Mouse (Mus musculus) heart, embryonic 15.5 days (tissue): ENCODE measurements around the gene Nck1. TPM values are rescaled to one million over a fixed set of nuclear protein-coding genes. Genes with fewer than 3 reads are reported as not detected.
A peak's percentile ranks its signal among the peaks of the same experiment; 100 is the strongest.

Source experiments
- ATAC-seq: fragments of 200-750 bp; cut with Nextera tagmentation; replicated peaks from 2 replicates; pipeline ENCODE4 v1.8.0; 2017; ENCODE audit warnings: low read depth, moderate TSS enrichment; ENCODE audit not compliant: insufficient number of reproducible peaks, insufficient read depth, low FRiP score
- H3K27ac ChIP-seq: fragments of 300-500 bp; sonication (generic); 2 replicates; pipeline ENCODE4 v1.5.1; 2015; ENCODE audit warnings: mild to moderate bottlenecking, inconsistent platforms
- H3K27me3 ChIP-seq: fragments of 300-500 bp; sonication (generic); 2 replicates; pipeline ENCODE4 v1.6.1; 2015; ENCODE audit warnings: inconsistent platforms
- H3K36me3 ChIP-seq: fragments of 300-500 bp; sonication (generic); 2 replicates; pipeline ENCODE4 v1.6.1; 2015; ENCODE audit warnings: mild to moderate bottlenecking, inconsistent platforms
- H3K4me1 ChIP-seq: fragments of 300-500 bp; sonication (generic); replicated peaks from 2 replicates; pipeline ENCODE4 v1.6.1; 2015; ENCODE audit warnings: inconsistent platforms
- H3K4me2 ChIP-seq: fragments of 300-500 bp; sonication (generic); 2 replicates; pipeline ENCODE4 v1.6.1; 2015; ENCODE audit warnings: inconsistent platforms, mild to moderate bottlenecking, moderate library complexity
- H3K4me3 ChIP-seq: fragments of 300-500 bp; sonication (generic); 2 replicates; pipeline ENCODE4 v1.5.1; 2015; ENCODE audit warnings: mild to moderate bottlenecking, inconsistent platforms
- H3K9ac ChIP-seq: fragments of 300-500 bp; sonication (generic); 2 replicates; pipeline ENCODE4 v1.6.1; 2015; ENCODE audit warnings: mild to moderate bottlenecking, inconsistent platforms
- H3K9me3 ChIP-seq: fragments of 300-500 bp; sonication (generic); replicated peaks from 2 replicates; pipeline ENCODE4 v1.6.1; 2016; ENCODE audit warnings: inconsistent platforms
- WGBS: fragments of 180-500 bp; shearing (Covaris S2); methylation state at CpG from one replicate; pipeline ENCODE4 v1.1.7; 2015; ENCODE audit warnings: mixed read lengths; 5-methylcytosine and 5-hydroxymethylcytosine counted together
- polyA plus RNA-seq: library from polyadenylated mRNA; unstranded; fragments of >200 nt; fragmentation: Nextera tagmentation; extraction: Ambion mirVana; gene quantifications from 2 replicates; pipeline ENCODE4 v1.2.1, GENCODE M21; 2015

Nck1 gene
- polyA plus RNA-seq = 53.0 and 57.1 TPM in 2 replicates

- no peaks in the 10 kb centered on the region for H3K9me3 ChIP-seq
- peak; percentile 100 for ATAC-seq
- no peaks in the 10 kb centered on the region; the same call in 1 of the 2 replicates for H3K36me3 ChIP-seq
- H3K27me3 ChIP-seq = no peaks in the 10 kb centered on the region
- H3K4me1 ChIP-seq = peaks cover 16% of the 10 kb centered on the region; the same call in 1 of the 2 replicates
- peak within 1 kb of the TSS; percentile 95 for H3K27ac ChIP-seq
- peak within 1 kb of the TSS; percentile 91 for H3K4me3 ChIP-seq
- peak within 1 kb of the TSS; percentile 79 for H3K9ac ChIP-seq
- peak within 1 kb of the TSS; percentile 78 for H3K4me2 ChIP-seq
- WGBS = under 1% methylated on average over 91 of the region's 93 CpGs
Observed at GRCm38 (mm10) chr9:100545715-100546593, at the start of gene Nck1. Nck1 (minus strand) TSS chr9:100546134.

GRCm38 (mm10) chr9:100590462-100590861, 44.5 kb upstream of the Nck1 start:
- H3K9ac ChIP-seq = no peak overlapping the region
- no peak overlapping the region for H3K4me3 ChIP-seq
- H3K4me1 ChIP-seq = no peaks in the 10 kb centered on the region
- no peaks in the 10 kb centered on the region for H3K9me3 ChIP-seq
- ATAC-seq = no peak
- 59% methylated on average over 4 of the region's 4 CpGs for WGBS
- no peaks in the 10 kb centered on the region for H3K27me3 ChIP-seq
- no peak overlapping the region for H3K27ac ChIP-seq
- H3K36me3 ChIP-seq = no peaks in the 10 kb centered on the region
- H3K4me2 ChIP-seq = no peak overlapping the region

- Histone ChIP-seq H3K27me3 (no peaks in the 10 kb centered on the region), H3K4me2 (no peak overlapping the region), H3K9me3 (no peaks in the 10 kb centered on the region), H3K27ac (no peak overlapping the region), H3K36me3 (no peaks in the 10 kb centered on the region), H3K9ac (no peak overlapping the region), H3K4me1 (peaks cover 23% of the 10 kb centered on the region), H3K4me3 (no peak overlapping the region)
- ATAC-seq = no peak
- WGBS = 82% methylated on average over 4 of the region's 4 CpGs
Observed at GRCm38 (mm10) chr9:100584031-100584430, 38.1 kb upstream of the Nck1 start.

GRCm38 (mm10) chr9:100582883-100583575, 37.1 kb upstream of the Nck1 start:
- H3K4me3 ChIP-seq = no peak overlapping the region
- 49% methylated on average over 13 of the region's 13 CpGs for WGBS
- no peaks in the 10 kb centered on the region for H3K27me3 ChIP-seq
- no peaks in the 10 kb centered on the region for H3K36me3 ChIP-seq
- peak overlapping the region; percentile 57 for H3K27ac ChIP-seq
- ATAC-seq = peak; percentile 58; the same call in 1 of the 2 replicates
- H3K4me1 ChIP-seq = peaks cover 23% of the 10 kb centered on the region
- no peaks in the 10 kb centered on the region for H3K9me3 ChIP-seq
- H3K4me2 ChIP-seq = peak overlapping the region; percentile 23; the same call in 1 of the 2 replicates
- H3K9ac ChIP-seq = no peak overlapping the region

GRCm38 (mm10) chr9:100581543-100582492, 35.9 kb upstream of the Nck1 start:
- Histone ChIP-seq H3K4me2 (peak overlapping the region; percentile 32; the same call in 1 of the 2 replicates), H3K4me3 (no peak overlapping the region), H3K27me3 (no peaks in the 10 kb centered on the region), H3K4me1 (peaks cover 23% of the 10 kb centered on the region), H3K9ac (no peak overlapping the region), H3K36me3 (no peaks in the 10 kb centered on the region), H3K27ac (peak overlapping the region; percentile 87), H3K9me3 (no peaks in the 10 kb centered on the region)
- ATAC-seq = peak; percentile 77
- WGBS = 45% methylated on average over 13 of the region's 13 CpGs

GRCm38 (mm10) chr9:100580196-100580740, 34.3 kb upstream of the Nck1 start:
- ATAC-seq = no peak
- H3K4me2 ChIP-seq = no peak overlapping the region
- H3K36me3 ChIP-seq = no peaks in the 10 kb centered on the region
- 61% methylated on average over 20 of the region's 20 CpGs for WGBS
- H3K27me3 ChIP-seq = no peaks in the 10 kb centered on the region
- no peak overlapping the region for H3K27ac ChIP-seq
- no peak overlapping the region for H3K4me3 ChIP-seq
- H3K9me3 ChIP-seq = no peaks in the 10 kb centered on the region
- H3K9ac ChIP-seq = no peak overlapping the region
- peaks cover 23% of the 10 kb centered on the region for H3K4me1 ChIP-seq

- ATAC-seq = no peak
- H3K27me3 ChIP-seq = no peaks in the 10 kb centered on the region
- no peak overlapping the region for H3K4me2 ChIP-seq
- H3K27ac ChIP-seq = no peak overlapping the region
- WGBS = 37% methylated on average over 5 of the region's 5 CpGs
- H3K4me3 ChIP-seq = no peak overlapping the region
- peaks cover 6% of the 10 kb centered on the region for H3K4me1 ChIP-seq
- no peaks in the 10 kb centered on the region for H3K9me3 ChIP-seq
- no peaks in the 10 kb centered on the region for H3K36me3 ChIP-seq
- no peak overlapping the region for H3K9ac ChIP-seq
Observed at GRCm38 (mm10) chr9:100573942-100574341, 28.0 kb upstream of the Nck1 start.

- Histone ChIP-seq H3K36me3 (no peaks in the 10 kb centered on the region), H3K27me3 (no peaks in the 10 kb centered on the region), H3K4me1 (peaks cover 6% of the 10 kb centered on the region), H3K4me2 (no peak overlapping the region), H3K9me3 (no peaks in the 10 kb centered on the region), H3K4me3 (no peak overlapping the region), H3K27ac (no peak overlapping the region), H3K9ac (no peak overlapping the region)
- WGBS = 57% methylated on average over 2 of the region's 2 CpGs
- no peak for ATAC-seq
Observed at GRCm38 (mm10) chr9:100573300-100573699, 27.4 kb upstream of the Nck1 start.

GRCm38 (mm10) chr9:100571511-100571910, 25.6 kb upstream of the Nck1 start:
- H3K4me3 ChIP-seq = peak overlapping the region; percentile 64
- H3K36me3 ChIP-seq = no peaks in the 10 kb centered on the region
- no peak for ATAC-seq
- peak overlapping the region; percentile 88; the same call in 1 of the 2 replicates for H3K4me2 ChIP-seq
- no peaks in the 10 kb centered on the region for H3K9me3 ChIP-seq
- 52% methylated on average over 1 of the region's 1 CpGs for WGBS
- H3K27ac ChIP-seq = no peak overlapping the region
- H3K27me3 ChIP-seq = no peaks in the 10 kb centered on the region
- peaks cover 6% of the 10 kb centered on the region for H3K4me1 ChIP-seq
- H3K9ac ChIP-seq = no peak overlapping the region

GRCm38 (mm10) chr9:100570626-100571233, 24.8 kb upstream of the Nck1 start, which contains the start of gene Slc35g2:
Slc35g2 (minus strand) TSS chr9:100571090.
- Histone ChIP-seq H3K27ac (peak within 1 kb of the TSS; percentile 46; the same call in 1 of the 2 replicates), H3K27me3 (no peaks in the 10 kb centered on the region), H3K9ac (peak within 1 kb of the TSS; percentile 65), H3K4me1 (peaks cover 6% of the 10 kb centered on the region), H3K4me3 (peak within 1 kb of the TSS; percentile 64), H3K9me3 (no peaks in the 10 kb centered on the region), H3K36me3 (no peaks in the 10 kb centered on the region), H3K4me2 (peak within 1 kb of the TSS; percentile 88)
- under 1% methylated on average over 55 of the region's 55 CpGs for WGBS
- ATAC-seq = peak; percentile 76
